Mouse (Mus musculus) c-Kit-positive CD71-positive TER-119-positive erythroid progenitor cells, embryonic 14.5 days (primary cell): ENCODE measurements around the gene Lrrc49.

Source experiments
- DNase-seq: peaks from one replicate; pipeline ENCODE4 v3.0.0-alpha.2; 2013; ENCODE audit warnings: low spot score

The Lrrc49 gene

GRCm38 (mm10) chr9:60599489-60599888 lies 88.5 kb downstream of the Lrrc49 start:
- peak; percentile 0 for DNase-seq

- no peak for DNase-seq
Measured at GRCm38 (mm10) chr9:60595406-60595805, 92.6 kb downstream of the Lrrc49 start.

- DNase-seq, result no peak
Measured at GRCm38 (mm10) chr9:60592974-60593373, 95.0 kb downstream of the Lrrc49 start.

GRCm38 (mm10) chr9:60592363-60592762 lies 95.6 kb downstream of the Lrrc49 start:
- no peak for DNase-seq

- DNase-seq, result no peak
Measured at GRCm38 (mm10) chr9:60590871-60591624, 96.9 kb downstream of the Lrrc49 start.

- no peak for DNase-seq
Measured at GRCm38 (mm10) chr9:60588914-60589313, 99.0 kb downstream of the Lrrc49 start.

GRCm38 (mm10) chr9:60586920-60587319 lies 101.0 kb downstream of the Lrrc49 start:
- DNase-seq, result no peak

- no peak for DNase-seq
Measured at GRCm38 (mm10) chr9:60585206-60585605, 102.8 kb downstream of the Lrrc49 start.

GRCm38 (mm10) chr9:60582553-60582952 lies 105.4 kb downstream of the Lrrc49 start:
- DNase-seq, result no peak

- no peak for DNase-seq
Measured at GRCm38 (mm10) chr9:60573011-60573410, 114.9 kb downstream of the Lrrc49 start.

- no peak for DNase-seq
Measured at GRCm38 (mm10) chr9:60571725-60572124, 116.2 kb downstream of the Lrrc49 start.

GRCm38 (mm10) chr9:60571041-60571440 lies 116.9 kb downstream of the Lrrc49 start:
- DNase-seq, result no peak

- no peak for DNase-seq
Measured at GRCm38 (mm10) chr9:60569366-60569765, 118.6 kb downstream of the Lrrc49 start.

- DNase-seq, result no peak
Measured at GRCm38 (mm10) chr9:60563809-60564208, 124.1 kb downstream of the Lrrc49 start.

GRCm38 (mm10) chr9:60562443-60563371 lies 125.3 kb downstream of the Lrrc49 start:
- DNase-seq, result no peak

GRCm38 (mm10) chr9:60561641-60562289 lies 126.2 kb downstream of the Lrrc49 start:
- DNase-seq, result no peak

- DNase-seq, result no peak
Measured at GRCm38 (mm10) chr9:60558507-60558906, 129.5 kb downstream of the Lrrc49 start.

- no peak for DNase-seq
Measured at GRCm38 (mm10) chr9:60551238-60551637, 136.7 kb downstream of the Lrrc49 start.

- no peak for DNase-seq
Measured at GRCm38 (mm10) chr9:60548182-60548581, 139.8 kb downstream of the Lrrc49 start.

GRCm38 (mm10) chr9:60546169-60546568 lies 141.8 kb downstream of the Lrrc49 start:
- DNase-seq, result no peak

- DNase-seq, result peak; percentile 21
Measured at GRCm38 (mm10) chr9:60545361-60546096, 142.4 kb downstream of the Lrrc49 start.
